8 mouse cellular contexts compared by ENCODE assay signal in the genomic region with DNA sequence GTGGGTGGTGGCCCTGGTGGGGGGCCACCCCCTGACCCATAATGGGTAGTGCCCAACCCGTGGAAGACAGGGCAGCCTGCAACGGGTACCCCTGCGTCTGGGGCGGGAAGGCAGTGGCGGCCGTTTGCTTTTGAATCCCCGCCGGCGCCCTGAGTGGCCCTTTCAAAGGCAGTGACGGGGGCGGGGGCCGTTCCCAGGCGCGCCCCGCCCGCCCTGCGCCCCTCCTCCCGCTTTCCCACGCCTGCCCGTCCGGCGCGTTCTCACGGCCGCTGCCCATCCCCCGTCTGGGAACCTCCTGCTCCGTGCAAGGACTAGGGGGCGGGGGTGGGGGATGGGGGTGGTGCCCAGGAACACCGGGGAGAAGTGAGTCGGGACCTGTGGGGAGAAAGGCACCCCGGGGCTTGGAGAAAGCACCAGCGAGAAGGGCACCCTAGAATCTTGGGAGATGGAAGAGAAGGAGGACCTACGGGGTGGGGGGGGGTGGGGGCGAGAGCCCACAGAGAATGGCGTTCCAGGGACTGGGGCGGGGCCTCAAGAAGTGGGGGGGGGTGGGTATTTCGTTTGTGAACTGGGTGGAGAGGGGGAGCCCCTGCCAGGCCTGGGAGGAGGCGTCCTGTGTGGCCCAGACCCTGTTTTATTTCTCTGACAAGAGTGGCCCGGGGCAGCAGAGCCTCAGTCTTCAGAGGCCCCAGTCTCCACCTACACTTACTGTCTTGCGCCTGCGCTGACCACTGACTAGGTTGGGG. TPM values are rescaled to one million over a fixed set of nuclear protein-coding genes. Genes with fewer than 3 reads are reported as not detected.
DNase-seq lines count a peak whose midpoint lies in the region; ATAC-seq and TF ChIP-seq lines count a peak whose summit lies in the region.

No protein-coding gene starts in this region.

- no peak for TF ChIP-seq CTCF in liver, postnatal 0 days (IDR thresholded peaks at IDR 0.05; ENCODE audit: low read depth)

- WGBS in forebrain, embryonic 16.5 days, result 1% methylated on average over 29 of the region's 41 CpGs
- under 1% methylated on average over 31 of the region's 41 CpGs for WGBS in intestine, embryonic 14.5 days
- WGBS in liver, postnatal 0 days (ENCODE audit: insufficient replicate concordance), result 6% methylated on average over 36 of the region's 41 CpGs
- 1% methylated on average over 37 of the region's 41 CpGs for WGBS in neural tube, embryonic 13.5 days

- no peaks in the 10 kb centered on the region for H3K9me3 ChIP-seq in forebrain, embryonic 16.5 days (ENCODE audit: control insufficient read depth, low read length)
- no peaks in the 10 kb centered on the region for H3K9me3 ChIP-seq in intestine, embryonic 14.5 days (ENCODE audit: control insufficient read depth, low read length)
- no peaks in the 10 kb centered on the region for H3K9me3 ChIP-seq in liver, postnatal 0 days (ENCODE audit: low read length)
- H3K9me3 ChIP-seq in neural tube, embryonic 13.5 days, result no peaks in the 10 kb centered on the region

- H3K9ac ChIP-seq in forebrain, embryonic 16.5 days (replicated peaks; ENCODE audit: low read depth, low read length), result peak overlapping the region; percentile 53
- H3K9ac ChIP-seq in intestine, embryonic 14.5 days (ENCODE audit: low read length), result peak overlapping the region; percentile 22
- H3K9ac ChIP-seq in liver, postnatal 0 days (replicated peaks), result peak overlapping the region; percentile 61
- peak overlapping the region; percentile 75 for H3K9ac ChIP-seq in neural tube, embryonic 13.5 days

- no peaks in the 10 kb centered on the region for H3K36me3 ChIP-seq in forebrain, embryonic 16.5 days (ENCODE audit: control insufficient read depth, insufficient read depth)
- H3K36me3 ChIP-seq in intestine, embryonic 14.5 days (ENCODE audit: control insufficient read depth, insufficient read depth, low read length), result no peaks in the 10 kb centered on the region
- no peaks in the 10 kb centered on the region for H3K36me3 ChIP-seq in liver, postnatal 0 days (replicated peaks; ENCODE audit: insufficient read depth, low read length)
- H3K36me3 ChIP-seq in neural tube, embryonic 13.5 days, result no peaks in the 10 kb centered on the region

- peak overlapping the region; percentile 68 for H3K4me2 ChIP-seq in forebrain, embryonic 16.5 days (ENCODE audit: low read length)
- peak overlapping the region; percentile 57 for H3K4me2 ChIP-seq in intestine, embryonic 14.5 days (ENCODE audit: low read length)
- H3K4me2 ChIP-seq in liver, postnatal 0 days (ENCODE audit: low read depth, low read length), result peak overlapping the region; percentile 76
- H3K4me2 ChIP-seq in neural tube, embryonic 13.5 days, result peak overlapping the region; percentile 92

- H3K27ac ChIP-seq in forebrain, embryonic 16.5 days (ENCODE audit: low read length), result peak overlapping the region; percentile 69
- peak overlapping the region; percentile 40; the same call in 1 of the 2 replicates for H3K27ac ChIP-seq in intestine, embryonic 14.5 days (ENCODE audit: low read depth)
- H3K27ac ChIP-seq in liver, postnatal 0 days (ENCODE audit: low read depth), result peak overlapping the region; percentile 53
- H3K27ac ChIP-seq in neural tube, embryonic 13.5 days (replicated peaks), result peak overlapping the region; percentile 85

- ATAC-seq in cerebellum, adult (ENCODE audit: insufficient number of reproducible peaks, low FRiP score, low TSS enrichment), result no peak
- peak; percentile 79 for ATAC-seq in forebrain, embryonic 16.5 days
- peak; percentile 73 for ATAC-seq in intestine, embryonic 14.5 days (replicated peaks; ENCODE audit: low FRiP score, low TSS enrichment, low read depth)
- peak; percentile 64 for ATAC-seq in liver, postnatal 0 days
- peak; percentile 81 for ATAC-seq in neural tube, embryonic 13.5 days (ENCODE audit: low read depth)

- H3K4me1 ChIP-seq in forebrain, embryonic 16.5 days (replicated peaks; ENCODE audit: control insufficient read depth, insufficient read depth, low read length), result peaks cover 27% of the 10 kb centered on the region
- peaks cover 18% of the 10 kb centered on the region for H3K4me1 ChIP-seq in intestine, embryonic 14.5 days (replicated peaks; ENCODE audit: control insufficient read depth, insufficient read depth, low read length)
- H3K4me1 ChIP-seq in liver, postnatal 0 days (ENCODE audit: insufficient read depth), result peaks cover 62% of the 10 kb centered on the region
- peaks cover 69% of the 10 kb centered on the region for H3K4me1 ChIP-seq in neural tube, embryonic 13.5 days (replicated peaks)

- peak; percentile 43 to 60 for DNase-seq in cerebellum, postnatal 14 days
- peak; percentile 75 for DNase-seq in adrenal gland, adult 2 months
- peak; percentile 80 for DNase-seq in intestine, embryonic 14.5 days (ENCODE audit: low spot score)
- peak; percentile 83 for DNase-seq in liver, postnatal 0 days
- DNase-seq in yolk sac, embryonic 10.5 days (ENCODE audit: low spot score), result peak; percentile 84

- no peak for TF ChIP-seq EP300 in liver, postnatal 0 days (IDR thresholded peaks at IDR 0.05; ENCODE audit: low read depth)

- H3K4me3 ChIP-seq in forebrain, embryonic 16.5 days (replicated peaks; ENCODE audit: low read length), result peak overlapping the region; percentile 42
- peak overlapping the region; percentile 33 for H3K4me3 ChIP-seq in intestine, embryonic 14.5 days (ENCODE audit: low read depth, low read length)
- H3K4me3 ChIP-seq in liver, postnatal 0 days (ENCODE audit: low read depth, low read length), result peak overlapping the region; percentile 40
- H3K4me3 ChIP-seq in neural tube, embryonic 13.5 days, result peak overlapping the region; percentile 49

- no peaks in the 10 kb centered on the region for H3K27me3 ChIP-seq in forebrain, embryonic 16.5 days (replicated peaks; ENCODE audit: control insufficient read depth, insufficient read depth, low read length)
- H3K27me3 ChIP-seq in intestine, embryonic 14.5 days (replicated peaks; ENCODE audit: control insufficient read depth, insufficient read depth, low read length), result 0 out of 2 replicates have a peak, but pooled peaks cover 1% of the 10 kb centered on the region
- no peaks in the 10 kb centered on the region for H3K27me3 ChIP-seq in liver, postnatal 0 days (ENCODE audit: insufficient read depth, low read length)
- no peaks in the 10 kb centered on the region for H3K27me3 ChIP-seq in neural tube, embryonic 13.5 days

RNA-seq across cellular contexts. Expression of gene Nrarp, which starts 12.5 kb away (rescaled TPM):
- 1 to 10 TPM; 1.9 to 3.6 TPM for total RNA-seq in adrenal gland, adult 2 months (2021)
- polyA plus RNA-seq in adrenal gland, adult 2 months (2012; rRNA removed), result 12.0 and 19.0 TPM in 2 replicates
- polyA plus RNA-seq in forebrain, embryonic 16.5 days (2015; fragmentation: Nextera tagmentation; extraction: Ambion mirVana), result 15.8 and 22.0 TPM in 2 replicates
- 8.2 and 13.2 TPM in 2 replicates for polyA plus RNA-seq in intestine, embryonic 14.5 days (2014; fragmentation: Nextera tagmentation; extraction: Ambion mirVana)
- polyA plus RNA-seq in liver, postnatal 0 days (2015; fragmentation: Nextera tagmentation; extraction: Ambion mirVana), result 1.3 and 1.7 TPM in 2 replicates
- 25.5 and 27.9 TPM in 2 replicates for polyA plus RNA-seq in neural tube, embryonic 13.5 days (2015; fragmentation: Nextera tagmentation; extraction: Ambion mirVana)

RNA-seq across cellular contexts. Expression of gene Tor4a, which starts 28.6 kb away (rescaled TPM):
- total RNA-seq in adrenal gland, adult 2 months (2021), result 10 to 100 TPM; 21.9 to 24.2 TPM
- polyA plus RNA-seq in adrenal gland, adult 2 months (2012; rRNA removed), result 51.3 and 60.0 TPM in 2 replicates
- polyA plus RNA-seq in forebrain, embryonic 16.5 days (2015; fragmentation: Nextera tagmentation; extraction: Ambion mirVana), result 0.85 and 1.6 TPM in 2 replicates
- polyA plus RNA-seq in intestine, embryonic 14.5 days (2014; fragmentation: Nextera tagmentation; extraction: Ambion mirVana), result 14.4 and 18.1 TPM in 2 replicates
- polyA plus RNA-seq in liver, postnatal 0 days (2015; fragmentation: Nextera tagmentation; extraction: Ambion mirVana), result 5.4 and 6.0 TPM in 2 replicates
- polyA plus RNA-seq in neural tube, embryonic 13.5 days (2015; fragmentation: Nextera tagmentation; extraction: Ambion mirVana), result 1.2 and 1.4 TPM in 2 replicates

RNA-seq across cellular contexts. Expression of gene Nelfb, which starts 43.2 kb away (rescaled TPM):
- total RNA-seq in adrenal gland, adult 2 months (2021), result 10 to 100 TPM; 36.3 to 57.4 TPM
- 37.5 and 38.2 TPM in 2 replicates for polyA plus RNA-seq in adrenal gland, adult 2 months (2012; rRNA removed)
- polyA plus RNA-seq in forebrain, embryonic 16.5 days (2015; fragmentation: Nextera tagmentation; extraction: Ambion mirVana), result 91.7 and 101 TPM in 2 replicates
- polyA plus RNA-seq in intestine, embryonic 14.5 days (2014; fragmentation: Nextera tagmentation; extraction: Ambion mirVana), result 99.1 and 107 TPM in 2 replicates
- polyA plus RNA-seq in liver, postnatal 0 days (2015; fragmentation: Nextera tagmentation; extraction: Ambion mirVana), result 19.3 and 22.3 TPM in 2 replicates
- 95.1 and 99.9 TPM in 2 replicates for polyA plus RNA-seq in neural tube, embryonic 13.5 days (2015; fragmentation: Nextera tagmentation; extraction: Ambion mirVana)

RNA-seq across cellular contexts. Expression of gene Stpg3, which starts 46.3 kb away (rescaled TPM):
- not detected for total RNA-seq in adrenal gland, adult 2 months (2021)
- polyA plus RNA-seq in adrenal gland, adult 2 months (2012; rRNA removed), result not detected in 2 replicates
- not detected in 2 replicates for polyA plus RNA-seq in forebrain, embryonic 16.5 days (2015; fragmentation: Nextera tagmentation; extraction: Ambion mirVana)
- polyA plus RNA-seq in intestine, embryonic 14.5 days (2014; fragmentation: Nextera tagmentation; extraction: Ambion mirVana), result 0.18 TPM in 1 of 2 replicates, not detected in the other
- not detected in 2 replicates for polyA plus RNA-seq in liver, postnatal 0 days (2015; fragmentation: Nextera tagmentation; extraction: Ambion mirVana)
- 0.15 TPM in 1 of 2 replicates, not detected in the other for polyA plus RNA-seq in neural tube, embryonic 13.5 days (2015; fragmentation: Nextera tagmentation; extraction: Ambion mirVana)

RNA-seq across cellular contexts. Expression of gene Fam166a, which starts 50.5 kb away (rescaled TPM):
- not detected for total RNA-seq in adrenal gland, adult 2 months (2021)
- 0.15 and 0.16 TPM in 2 replicates for polyA plus RNA-seq in adrenal gland, adult 2 months (2012; rRNA removed)
- polyA plus RNA-seq in forebrain, embryonic 16.5 days (2015; fragmentation: Nextera tagmentation; extraction: Ambion mirVana), result not detected in 2 replicates
- polyA plus RNA-seq in intestine, embryonic 14.5 days (2014; fragmentation: Nextera tagmentation; extraction: Ambion mirVana), result 0.51 TPM in 1 of 2 replicates, not detected in the other
- not detected in 2 replicates for polyA plus RNA-seq in liver, postnatal 0 days (2015; fragmentation: Nextera tagmentation; extraction: Ambion mirVana)
- polyA plus RNA-seq in neural tube, embryonic 13.5 days (2015; fragmentation: Nextera tagmentation; extraction: Ambion mirVana), result 0.89 TPM in 1 of 2 replicates, not detected in the other

Comparison
In these comparisons a context has a peak if more than half of its experiments do, and no peak if none do; other contexts are left out.
1. H3K9ac ChIP-seq: peak in every context shown above with its lines; median percentile 75 in neural tube, embryonic 13.5 days; 61 in liver, postnatal 0 days; 53 in forebrain, embryonic 16.5 days; 22 in intestine, embryonic 14.5 days.